Mouse (Mus musculus): ENCODE data around the gene Vwa7.

GRCm38 (mm10) chr17:35057090-35057489 is 40.7 kb downstream of the Vwa7 start:
- no peak for TF ChIP-seq CTCF (IDR thresholded peaks at IDR 0.05; ENCODE audit: control insufficient read depth, insufficient read depth, low read length)
- no peak for TF ChIP-seq POLR2A (IDR thresholded peaks at IDR 0.05; ENCODE audit: borderline replicate concordance, control insufficient read depth, low read depth, low read length)

All from bone marrow, adult 2 months (tissue).